Mouse (Mus musculus) left cerebral cortex, adult 8-10 months (tissue): ENCODE results near the gene Aldh9a1. TPM values are rescaled to one million over a fixed set of nuclear protein-coding genes. Genes with fewer than 3 reads are reported as not detected.

Source experiments
- DNase-seq, 2 experiments: peaks; one replicate each; pipeline ENCODE4 v3.0.0; 2022; ENCODE audit warnings: low spot score in 2 of 2
- total RNA-seq, 4 experiments: library from RNA; stranded (reverse); gene quantifications; 2 replicates each; pipeline ENCODE4 v1.2.4; 2022

Gene Aldh9a1
- total RNA-seq, 4 experiments from 2014 or later, result 21.9 to 26.4 (median 22.7) TPM

DNA sequence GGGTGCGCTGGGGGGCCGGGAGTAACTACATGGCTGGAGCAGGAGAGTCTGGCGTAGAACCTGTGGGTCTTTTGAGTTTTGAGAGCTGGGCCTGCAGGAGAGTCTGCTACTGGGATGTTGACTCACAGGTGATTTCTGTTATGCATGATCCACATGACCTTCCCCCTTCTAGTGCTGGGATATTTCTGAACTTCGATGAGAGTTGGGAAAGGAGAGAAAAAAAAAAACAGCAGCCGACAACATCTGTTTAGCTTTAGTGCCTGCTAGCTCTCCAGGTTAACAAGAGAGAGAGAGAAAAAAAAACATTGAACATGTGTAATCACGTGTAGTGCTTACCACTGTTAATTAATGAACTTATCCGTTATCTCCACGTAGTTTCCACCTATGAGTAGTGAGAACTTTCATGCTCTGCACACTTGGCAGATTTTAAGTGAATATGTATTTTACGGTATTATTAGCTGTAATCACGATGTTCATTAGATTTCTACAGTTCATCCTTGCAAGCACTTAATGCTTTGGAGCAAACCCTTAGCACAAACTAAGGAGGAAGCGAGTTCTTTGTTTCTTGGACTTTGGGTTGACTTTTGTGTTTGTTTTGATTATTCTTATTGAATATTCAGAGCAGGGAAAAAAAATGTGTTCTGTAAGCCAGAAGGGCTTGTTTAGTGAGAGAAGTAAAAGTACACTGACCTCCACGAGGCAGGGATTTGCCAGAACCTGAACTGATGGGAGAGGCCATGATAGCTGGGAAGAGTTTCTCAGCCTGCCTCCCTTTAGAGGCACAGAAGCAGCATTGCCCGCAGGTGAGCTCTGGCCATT lies 1.0 kb downstream of the Aldh9a1 start:
- DNase-seq, result no peak

DNA sequence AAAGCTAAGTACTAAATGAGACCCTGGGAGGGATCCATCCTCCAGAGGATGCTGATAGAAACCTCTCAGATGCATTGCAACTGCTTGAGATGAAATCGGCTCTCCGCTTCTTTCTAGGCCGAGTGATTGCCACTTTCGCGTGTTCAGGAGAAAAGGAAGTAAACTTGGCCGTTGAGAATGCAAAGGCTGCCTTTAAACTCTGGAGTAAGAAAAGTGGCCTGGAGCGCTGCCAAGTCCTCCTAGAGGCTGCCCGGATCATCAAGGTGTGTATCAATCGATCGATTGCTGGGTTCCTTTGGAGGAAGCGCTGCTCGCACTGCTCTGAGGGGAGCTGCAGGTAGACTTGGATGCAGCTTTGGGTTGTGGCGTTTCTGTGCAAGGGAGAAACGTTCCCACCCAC lies 2.6 kb downstream of the Aldh9a1 start:
- DNase-seq, result no peak

DNA sequence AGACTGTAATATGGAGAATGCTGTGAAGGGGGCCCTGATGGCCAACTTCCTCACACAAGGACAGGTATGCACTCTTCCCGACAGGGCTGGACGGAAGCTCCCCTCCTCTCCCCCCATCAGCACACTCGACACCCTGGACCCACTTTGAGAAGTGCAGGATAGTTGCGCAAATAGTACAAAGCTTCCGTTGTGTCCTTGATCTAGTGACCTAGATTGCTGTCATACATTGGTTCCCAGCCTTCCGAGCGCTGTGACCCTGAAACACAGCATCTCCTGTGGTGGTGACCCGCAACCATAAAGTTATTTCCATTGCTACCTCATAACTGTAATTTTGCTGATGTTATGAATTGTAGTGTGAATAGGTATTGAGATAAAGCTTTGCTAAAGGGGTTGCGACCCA lies 7.6 kb downstream of the Aldh9a1 start:
- DNase-seq, result no peak

GRCm38 (mm10) chr1:167358731-167359130 lies 8.9 kb downstream of the Aldh9a1 start:
- no peak for DNase-seq

GRCm38 (mm10) chr1:167360268-167360667 lies 10.5 kb downstream of the Aldh9a1 start:
- no peak for DNase-seq

DNA sequence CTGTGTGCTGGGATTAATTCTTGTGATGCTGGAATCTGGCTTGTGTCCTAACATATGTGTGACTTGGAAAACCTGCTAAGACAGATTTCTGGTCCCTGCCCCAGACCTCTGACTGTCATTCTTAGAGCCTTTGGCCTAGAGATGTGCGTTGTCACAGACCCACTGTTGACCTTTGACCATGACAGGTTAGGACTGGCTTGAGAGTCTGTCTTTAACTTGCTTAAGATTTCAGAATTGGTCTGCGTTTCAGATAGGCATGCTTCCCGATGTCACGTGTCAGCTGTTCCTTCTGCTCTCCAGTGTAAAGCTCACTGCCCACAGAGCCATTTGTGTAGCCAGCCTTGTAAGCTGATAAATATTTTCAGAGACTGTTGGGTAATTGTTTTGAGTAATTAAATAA lies 13.0 kb downstream of the Aldh9a1 start:
- no peak for DNase-seq

DNA sequence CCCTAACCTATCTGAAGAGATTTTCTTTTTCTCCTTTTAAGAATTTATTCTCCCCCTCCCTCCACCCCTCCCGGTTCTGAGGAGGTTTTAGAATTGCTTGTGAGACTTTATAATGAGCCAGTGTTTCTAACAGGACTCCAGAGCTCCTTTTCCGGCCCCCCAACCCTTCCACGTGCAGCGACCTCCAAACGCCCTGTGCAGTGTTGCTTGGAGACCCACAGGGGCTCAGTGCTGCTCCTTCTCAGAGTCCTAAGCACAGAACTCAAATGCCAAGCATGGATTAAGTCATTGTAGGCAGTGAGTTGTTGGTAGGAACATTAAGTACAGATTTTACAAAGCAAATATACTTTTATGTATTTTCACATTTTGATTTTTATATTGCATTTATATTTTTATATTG lies 13.5 kb downstream of the Aldh9a1 start:
- DNase-seq, result no peak

DNA sequence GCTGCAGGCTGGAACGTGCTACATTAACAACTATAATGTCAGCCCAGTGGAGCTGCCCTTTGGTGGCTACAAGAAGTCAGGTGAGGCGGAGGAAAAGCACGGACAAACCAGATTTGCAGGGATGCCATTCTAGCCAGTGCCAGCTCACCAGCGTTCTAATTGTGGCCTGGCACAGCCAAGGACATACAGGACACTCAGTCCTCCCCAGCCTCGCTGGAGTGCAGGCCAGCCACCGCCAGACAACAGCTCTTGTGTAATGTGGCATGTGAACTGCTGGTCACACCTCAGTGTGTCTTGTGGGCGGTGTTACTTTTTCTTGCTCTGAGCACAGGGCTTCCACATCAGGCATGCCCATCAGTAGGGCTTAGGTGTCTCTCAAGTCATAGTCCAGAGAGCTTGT lies 16.0 kb downstream of the Aldh9a1 start:
- no peak for DNase-seq

- no peak for DNase-seq
These were observed 16.8 kb downstream of the Aldh9a1 start for GRCm38 (mm10) chr1:167366621-167367020.

DNA sequence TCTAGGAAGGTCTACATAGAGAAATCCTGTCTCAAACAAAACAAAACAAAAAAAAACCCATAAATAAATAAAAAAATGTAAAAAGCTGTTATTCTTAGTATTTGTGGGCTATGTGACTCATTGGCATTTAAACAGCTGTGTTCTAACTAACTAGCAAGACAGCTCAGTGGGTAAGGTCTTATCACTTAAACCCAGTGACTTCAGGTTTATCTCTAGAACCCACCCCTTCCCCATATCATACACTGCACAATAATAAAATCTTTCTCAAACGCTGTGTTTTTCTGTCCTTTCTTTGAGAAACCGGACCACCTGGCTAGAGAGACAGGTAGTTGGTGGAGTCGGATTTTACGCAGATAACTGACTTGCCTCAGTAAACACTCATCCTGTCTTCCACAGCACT lies 18.2 kb downstream of the Aldh9a1 start:
- no peak for DNase-seq

GRCm38 (mm10) chr1:167368513-167368912 lies 18.7 kb downstream of the Aldh9a1 start:
- DNase-seq, result no peak

DNA sequence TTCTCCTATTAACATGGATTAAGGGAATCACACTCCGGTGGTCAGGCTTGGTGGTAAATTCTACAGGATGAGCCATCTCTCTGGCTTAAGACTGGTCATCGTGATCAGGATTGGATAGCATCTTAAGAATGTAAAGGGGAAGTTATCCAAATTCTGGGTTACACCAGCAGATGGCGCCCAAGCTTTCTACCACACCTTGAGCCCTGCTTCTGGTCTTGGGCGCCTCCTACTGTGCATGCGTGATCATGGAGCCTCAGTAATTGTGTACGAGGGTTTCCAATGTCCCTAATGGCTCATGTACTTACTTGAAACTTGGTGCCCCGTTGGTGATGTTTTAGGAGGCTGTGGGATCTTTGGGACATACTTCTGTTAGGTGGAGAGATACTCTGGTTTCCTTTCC lies 20.1 kb downstream of the Aldh9a1 start:
- DNase-seq, result peak; percentile 72 to 77

DNA sequence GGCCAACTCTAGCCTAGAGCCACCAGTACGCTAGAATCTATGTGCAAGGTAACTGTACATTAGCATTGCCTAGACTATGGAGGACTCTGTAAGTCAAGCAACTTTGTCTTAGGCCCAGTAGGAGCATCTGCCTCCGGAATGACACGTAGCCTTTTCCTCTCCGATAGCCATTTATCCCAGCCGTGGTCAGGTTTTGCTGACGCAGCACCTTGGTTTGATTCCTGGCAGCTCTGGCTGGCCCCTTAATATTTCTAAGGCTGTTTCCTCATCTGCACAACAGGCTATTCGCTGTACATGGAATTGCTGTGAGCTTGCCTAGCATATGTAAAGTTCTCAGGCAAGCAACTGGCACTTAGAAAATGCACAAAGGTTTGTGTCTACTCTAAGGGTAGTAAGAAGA lies 22.9 kb downstream of the Aldh9a1 start:
- no peak for DNase-seq

DNA sequence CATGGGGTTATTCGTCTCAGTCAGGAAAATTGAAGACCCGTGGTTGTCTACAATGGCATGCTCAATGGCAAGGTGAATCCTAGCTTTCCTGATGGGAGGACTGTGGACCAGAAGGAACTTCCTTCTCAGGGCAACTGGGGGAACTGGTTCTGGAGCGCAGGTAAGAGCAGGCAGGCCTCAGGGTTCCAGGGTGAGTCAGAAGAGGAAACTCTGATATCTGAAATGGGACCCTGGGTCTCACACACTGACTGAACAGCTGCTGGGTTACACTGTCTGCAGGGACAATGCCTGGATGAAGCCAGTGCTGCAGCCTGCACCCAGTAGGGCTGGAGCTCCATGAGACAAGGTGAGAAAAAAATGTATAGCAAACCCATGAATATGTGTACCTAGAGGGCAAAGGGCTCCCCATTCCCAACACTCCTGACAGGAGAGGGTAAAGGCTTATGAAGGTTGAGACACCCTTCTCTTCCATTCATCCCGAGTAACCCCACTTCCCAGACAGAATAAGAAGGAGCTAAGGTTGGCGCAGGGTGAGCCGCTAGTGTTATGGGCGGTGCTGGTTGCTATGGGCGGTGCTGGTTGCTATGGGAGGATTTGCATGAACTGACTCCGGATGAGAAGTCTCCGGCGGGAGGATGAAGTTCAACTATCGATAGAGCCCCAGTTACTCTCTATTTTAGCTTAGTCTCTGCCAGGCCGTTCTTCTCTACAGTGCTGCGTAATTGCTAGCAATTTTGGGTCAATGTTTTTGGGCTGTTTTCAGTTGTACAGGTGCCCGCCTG lies 24.4 kb downstream of the Aldh9a1 start:
- no peak for DNase-seq

- no peak for DNase-seq
These were observed 25.2 kb downstream of the Aldh9a1 start for GRCm38 (mm10) chr1:167374942-167375341.

DNA sequence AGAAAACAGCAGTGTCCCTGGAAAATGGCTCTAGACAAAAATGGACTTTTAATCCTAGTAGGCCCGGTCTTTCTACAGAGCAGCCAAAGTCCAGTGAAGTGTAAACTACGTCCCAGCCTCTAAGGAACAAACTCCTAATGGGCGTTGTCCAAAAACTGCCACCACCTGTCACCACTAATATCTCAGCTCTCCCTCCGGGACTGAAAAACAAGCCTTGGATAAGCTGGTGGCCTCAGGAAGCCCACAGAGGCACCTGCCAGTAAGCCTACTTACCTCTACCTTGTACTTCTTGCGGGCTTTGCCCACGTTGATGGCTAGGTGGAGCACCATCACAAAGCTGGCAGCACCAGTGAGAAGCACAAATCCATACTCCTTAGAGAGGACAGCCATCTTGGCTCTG lies 28.2 kb downstream of the Aldh9a1 start:
- no peak for DNase-seq

DNA sequence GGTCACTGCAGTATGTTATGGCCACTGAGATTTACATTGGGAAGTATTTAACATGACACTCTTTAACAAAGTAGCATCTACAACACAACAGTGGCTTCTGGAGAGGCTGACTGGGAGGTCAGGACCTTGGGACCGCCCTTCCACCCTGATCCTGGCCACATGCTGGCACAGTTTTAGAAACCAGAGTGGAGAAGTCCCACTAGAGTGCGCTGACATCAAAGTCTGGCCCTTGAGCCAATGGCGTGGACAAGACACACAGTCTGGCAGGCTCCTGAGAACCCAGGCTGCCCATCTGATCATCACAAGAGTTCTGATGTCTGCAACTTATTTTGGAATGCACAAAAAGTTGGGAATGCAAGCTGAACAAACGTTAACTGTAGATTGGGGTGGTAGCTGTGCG lies 30.0 kb downstream of the Aldh9a1 start:
- DNase-seq, result no peak

DNA sequence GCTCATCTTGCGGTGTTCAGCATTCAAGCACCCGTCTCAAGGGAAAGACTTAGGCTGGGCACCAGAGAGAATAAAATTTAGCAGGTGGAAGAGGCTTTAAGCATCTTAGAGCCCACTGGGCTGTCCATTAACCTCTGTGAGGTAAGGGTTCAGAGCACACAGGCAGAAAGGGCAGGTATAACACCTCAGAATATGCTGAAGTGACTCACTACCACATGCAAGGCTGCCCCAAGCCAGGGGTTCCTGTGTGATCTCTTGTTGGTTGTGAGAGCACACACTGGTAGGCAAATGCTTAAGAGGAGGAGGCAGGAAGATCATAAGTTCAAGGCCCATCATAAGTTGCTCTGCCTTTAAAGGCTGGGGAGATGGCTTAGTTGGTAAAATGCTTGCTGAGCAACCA lies 30.4 kb downstream of the Aldh9a1 start:
- no peak for DNase-seq

GRCm38 (mm10) chr1:167381050-167382015 lies 31.5 kb downstream of the Aldh9a1 start:
- DNase-seq, result no peak

DNA sequence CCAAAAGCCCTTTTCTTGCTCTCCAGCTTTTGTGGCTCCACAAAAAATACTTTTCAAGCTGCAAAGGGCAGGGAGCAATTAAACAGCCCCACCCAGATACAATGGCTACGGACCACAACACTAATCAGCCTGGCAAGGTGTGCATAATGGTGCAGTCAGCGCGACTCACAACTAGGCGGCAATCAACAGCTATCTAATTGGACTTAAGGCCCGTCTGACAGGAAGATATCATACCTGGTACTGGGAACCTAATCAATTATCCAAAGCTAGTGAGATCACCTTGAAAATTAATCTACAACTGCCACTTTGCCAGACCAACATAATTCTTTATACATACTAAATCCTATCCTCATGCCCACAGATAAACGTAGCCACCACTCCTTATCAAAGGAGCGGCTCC lies 32.5 kb downstream of the Aldh9a1 start:
- no peak for DNase-seq

- no peak for DNase-seq
These were observed 33.0 kb downstream of the Aldh9a1 start for GRCm38 (mm10) chr1:167382763-167383162.

DNA sequence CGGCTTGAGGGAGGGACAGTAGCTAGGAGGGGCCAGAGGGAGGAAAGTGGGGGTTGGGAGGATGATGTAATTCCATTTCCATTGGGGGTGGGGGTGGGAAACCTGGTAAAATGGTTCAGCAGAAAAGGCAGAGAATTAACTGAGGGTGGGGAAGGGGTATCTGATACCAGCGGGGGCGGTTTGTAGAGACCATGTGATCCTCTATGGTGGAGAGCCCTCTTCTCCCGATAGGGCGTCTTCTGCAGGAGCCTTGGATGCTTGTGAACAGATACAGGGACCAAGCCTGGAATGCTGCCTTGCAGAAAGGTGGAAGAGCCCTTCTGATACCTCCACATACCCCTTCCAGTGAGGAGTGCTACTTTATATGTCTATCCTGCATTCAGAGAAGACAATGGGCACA lies 33.4 kb downstream of the Aldh9a1 start:
- no peak for DNase-seq
